Mouse (Mus musculus) cerebellum, postnatal 25 days (tissue): ENCODE measurements at regions not wholly inside any gene's neighbourhood (a gene's known extent, or its start where the extent isn't known, plus 50 kb on each side); places are given as distances from the start of the nearest gene placed in this dataset.

Experiments used
- DNase-seq, 2 experiments: peaks; one replicate each; pipeline ENCODE4 v3.0.0; 2021; ENCODE audit warnings: mixed read lengths in 2 of 2

DNA sequence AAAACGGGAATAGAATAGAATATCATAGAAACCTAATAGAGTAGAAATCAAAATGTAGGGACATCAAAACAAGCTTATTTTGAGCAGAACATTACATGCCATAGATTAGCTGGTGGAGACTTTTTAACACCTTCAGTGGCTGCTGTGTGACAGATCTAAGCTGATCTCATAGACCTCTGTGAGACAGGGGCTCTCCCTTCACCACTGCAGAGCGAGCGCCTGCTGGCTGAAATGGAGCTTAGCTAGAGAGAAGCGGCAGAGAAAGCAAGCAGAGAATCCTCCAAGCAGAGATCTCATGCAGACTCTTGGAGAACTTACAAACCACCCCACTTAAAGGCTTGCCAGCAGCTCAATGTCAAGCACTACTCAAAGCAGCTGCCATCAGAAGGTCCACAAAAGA is 65.5 kb upstream of the H2afz start:
- DNase-seq, result no peak

GRCm38 (mm10) chr3:137801402-137802020 is 62.8 kb upstream of the H2afz start:
- no peak for DNase-seq

GRCm38 (mm10) chr3:137807423-137807822 is 56.9 kb upstream of the H2afz start:
- DNase-seq, result no peak

- no peak for DNase-seq
Observed at GRCm38 (mm10) chr3:137807913-137808684, 56.2 kb upstream of the H2afz start.

GRCm38 (mm10) chr3:137810123-137810522 is 54.2 kb upstream of the H2afz start:
- DNase-seq, result no peak
